Mouse (Mus musculus): Measurements from ENCODE around the gene Rflnb.

DNA sequence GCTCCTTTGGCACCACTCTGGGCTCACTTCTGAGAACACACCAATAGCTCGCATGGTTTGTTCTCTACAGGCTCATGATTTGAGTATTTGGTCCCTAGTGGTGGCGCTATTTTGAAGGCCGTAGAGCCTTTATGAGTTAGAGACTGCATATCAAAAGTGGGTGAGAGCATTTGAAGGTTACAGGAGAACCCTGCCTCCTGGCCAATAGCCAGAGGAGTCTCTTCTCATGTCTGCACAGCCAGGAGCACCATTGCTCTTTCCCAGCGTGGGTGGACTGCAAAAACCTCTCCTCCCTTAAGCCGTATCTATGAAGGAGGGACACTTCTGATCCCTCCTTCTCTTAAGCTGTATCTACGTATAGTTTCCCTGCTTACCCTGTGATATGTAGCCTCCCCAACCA lies 49.8 kb upstream of the Rflnb start:
- TF ChIP-seq HCFC1 (IDR thresholded peaks at IDR 0.05; ENCODE audit: borderline replicate concordance, insufficient read depth, low read length) = no peak
- TF ChIP-seq ZNF384 (IDR thresholded peaks at IDR 0.05; ENCODE audit: low read depth, low read length) = no peak
- no peak for TF ChIP-seq CHD2 (IDR thresholded peaks at IDR 0.05; ENCODE audit: low read depth, low read length)
